Mouse (Mus musculus) testis, adult 2 months (tissue): Measurements from ENCODE around the gene Ubl3.

Experiments used
- CTCF ChIP-seq: fragments of 200-500 bp; IDR thresholded peaks from 2 replicates; pipeline ENCODE4 v1.5.1; 2012; ENCODE audit warnings: low read depth, mild to moderate bottlenecking, inconsistent platforms, low read length, moderate library complexity; ENCODE audit not compliant: control insufficient read depth, insufficient read depth, insufficient replicate concordance
- POLR2A ChIP-seq: fragments of 200-500 bp; IDR thresholded peaks from 2 replicates; pipeline ENCODE4 v1.6.1; 2012; ENCODE audit warnings: low read depth, mild to moderate bottlenecking, inconsistent platforms, low read length, moderate library complexity; ENCODE audit not compliant: control insufficient read depth

DNA sequence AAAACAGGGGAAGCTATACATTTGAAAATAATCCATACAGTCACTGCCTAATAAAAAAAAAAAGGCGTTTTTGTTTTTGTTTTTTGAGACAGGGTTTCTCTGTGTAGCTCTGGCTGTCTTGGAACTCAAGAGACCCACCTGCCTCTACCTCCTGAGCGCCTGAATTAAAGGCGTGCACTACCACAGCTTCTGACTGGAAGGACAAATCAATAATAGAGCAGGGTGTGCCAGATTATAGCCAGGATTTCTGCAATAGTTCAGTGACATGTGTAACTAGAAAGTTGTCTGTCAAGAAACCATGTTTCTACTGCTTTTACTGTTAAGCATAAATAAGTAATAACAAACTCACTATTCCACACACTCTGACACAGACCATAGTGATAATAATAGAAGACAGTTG, 30.2 kb downstream of the Ubl3 start:
- TF ChIP-seq POLR2A = no peak
- TF ChIP-seq CTCF = no peak
